Mouse (Mus musculus): ENCODE results near the gene Slc23a2.

Slc23a2 gene

GRCm38 (mm10) chr2:132044320-132045274, 100.3 kb downstream of the Slc23a2 start:
- no peak for DNase-seq

- peak; percentile 74 for DNase-seq
Observed at GRCm38 (mm10) chr2:132043101-132043621, 101.7 kb downstream of the Slc23a2 start.

- no peak for DNase-seq
Observed at GRCm38 (mm10) chr2:132039894-132040293, 105.0 kb downstream of the Slc23a2 start.

GRCm38 (mm10) chr2:132036326-132036725, 108.6 kb downstream of the Slc23a2 start:
- no peak for DNase-seq

GRCm38 (mm10) chr2:132035470-132035835, 109.5 kb downstream of the Slc23a2 start:
- DNase-seq: no peak

- no peak for DNase-seq
Observed at GRCm38 (mm10) chr2:132034590-132035469, 110.1 kb downstream of the Slc23a2 start.

- no peak for DNase-seq
Observed at GRCm38 (mm10) chr2:132031364-132032095, 113.4 kb downstream of the Slc23a2 start.

GRCm38 (mm10) chr2:132030418-132031363, 114.2 kb downstream of the Slc23a2 start:
- DNase-seq: no peak

- peak; percentile 49 for DNase-seq
Observed at GRCm38 (mm10) chr2:132029646-132030417, 115.1 kb downstream of the Slc23a2 start, which contains the start of gene Rassf2. Gene Rassf2, minus strand, starts transcription at chr2:132030258.

- DNase-seq: no peak
Observed at GRCm38 (mm10) chr2:132028894-132029605, 115.9 kb downstream of the Slc23a2 start.

- DNase-seq: no peak
Observed at GRCm38 (mm10) chr2:132028107-132028506, 116.8 kb downstream of the Slc23a2 start.

- DNase-seq: no peak
Observed at GRCm38 (mm10) chr2:132027366-132027765, 117.5 kb downstream of the Slc23a2 start.

GRCm38 (mm10) chr2:132024028-132024427, 120.9 kb downstream of the Slc23a2 start:
- no peak for DNase-seq

GRCm38 (mm10) chr2:132022621-132023020, 122.3 kb downstream of the Slc23a2 start:
- no peak for DNase-seq

- no peak for DNase-seq
Observed at GRCm38 (mm10) chr2:132021616-132022015, 123.3 kb downstream of the Slc23a2 start.

- no peak for DNase-seq
Observed at GRCm38 (mm10) chr2:132020991-132021541, 123.8 kb downstream of the Slc23a2 start.

GRCm38 (mm10) chr2:132020420-132020819, 124.5 kb downstream of the Slc23a2 start:
- DNase-seq: no peak

- no peak for DNase-seq
Observed at GRCm38 (mm10) chr2:132019372-132019811, 125.5 kb downstream of the Slc23a2 start.

- DNase-seq: no peak
Observed at GRCm38 (mm10) chr2:132018156-132018555, 126.8 kb downstream of the Slc23a2 start.

Data from kidney, adult 11 months (tissue).